Mouse (Mus musculus) erythroblast, embryonic 14.5 days (primary cell): ENCODE results near the gene Mllt6.

ENCODE experiments used
- GATA1 ChIP-seq: IDR thresholded peaks from 2 replicates; pipeline ENCODE4 v1.6.1; 2012; ENCODE audit warnings: low read length, inconsistent platforms, mixed read lengths
- TAL1 ChIP-seq: IDR thresholded peaks from 3 replicates; pipeline ENCODE4 v1.6.1; 2012; ENCODE audit warnings: low read length, inconsistent platforms, mixed read lengths

GRCm38 (mm10) chr11:97700003-97700745 is 37.0 kb downstream of the Mllt6 start, which contains the start of gene Pcgf2:
- TF ChIP-seq GATA1: no peak
- no peak for TF ChIP-seq TAL1
